Mouse (Mus musculus): ENCODE results near the gene Hdhd5. TPM values are rescaled to one million over a fixed set of nuclear protein-coding genes. Genes with fewer than 3 reads are reported as not detected.

The Hdhd5 gene
- polyA plus RNA-seq, 1 experiment from 2014 or later = 12.4 TPM

- Histone ChIP-seq H3K27ac (ENCODE audit: low read depth, low read length) (no peak overlapping the region), H3K4me2 (no peak overlapping the region), H3K27me3 (ENCODE audit: control insufficient read depth, insufficient read depth, low read length) (no peaks in the 10 kb centered on the region), H3K36me3 (ENCODE audit: control insufficient read depth, insufficient read depth, low read length) (no peaks in the 10 kb centered on the region; the same call in 1 of the 2 replicates), H3K9ac (ENCODE audit: low read length) (no peak overlapping the region), H3K4me3 (ENCODE audit: low read depth, low read length) (no peak overlapping the region), H3K4me1 (ENCODE audit: control insufficient read depth, insufficient read depth, low read length) (no peaks in the 10 kb centered on the region), H3K9me3 (ENCODE audit: control insufficient read depth, low read length) (no peaks in the 10 kb centered on the region)
- WGBS = 91% methylated on average over 6 of the region's 6 CpGs
- DNase-seq (ENCODE audit: low spot score, missing footprints) (no peak), ATAC-seq (ENCODE audit: low FRiP score) (no peak)
These were observed 14.2 kb downstream of the Hdhd5 start for GRCm38 (mm10) chr6:120516879-120517278.

GRCm38 (mm10) chr6:120516422-120516821 is 14.7 kb downstream of the Hdhd5 start:
- 95% methylated on average over 4 of the region's 4 CpGs for WGBS
- H3K36me3 ChIP-seq (ENCODE audit: control insufficient read depth, insufficient read depth, low read length) = no peaks in the 10 kb centered on the region; the same call in 1 of the 2 replicates

GRCm38 (mm10) chr6:120511212-120511611 is 19.9 kb downstream of the Hdhd5 start:
- 94% methylated on average over 6 of the region's 6 CpGs for WGBS
- Histone ChIP-seq H3K4me2 (no peak overlapping the region), H3K4me1 (ENCODE audit: control insufficient read depth, insufficient read depth, low read length) (no peaks in the 10 kb centered on the region), H3K4me3 (ENCODE audit: low read depth, low read length) (no peak overlapping the region), H3K9me3 (ENCODE audit: control insufficient read depth, low read length) (no peaks in the 10 kb centered on the region), H3K9ac (ENCODE audit: low read length) (no peak overlapping the region), H3K27ac (ENCODE audit: low read depth, low read length) (no peak overlapping the region), H3K27me3 (ENCODE audit: control insufficient read depth, insufficient read depth, low read length) (no peaks in the 10 kb centered on the region), H3K36me3 (ENCODE audit: control insufficient read depth, insufficient read depth, low read length) (no peaks in the 10 kb centered on the region)
- DNase-seq (ENCODE audit: low spot score, missing footprints) (no peak), ATAC-seq (ENCODE audit: low FRiP score) (no peak)

More at GRCm38 (mm10) chr6:120516422-120516821, 14.7 kb downstream of the Hdhd5 start:
- no peak for DNase-seq (ENCODE audit: low spot score, missing footprints)
- no peak for ATAC-seq (ENCODE audit: low FRiP score)
- no peak overlapping the region for H3K4me2 ChIP-seq
- no peaks in the 10 kb centered on the region for H3K27me3 ChIP-seq (ENCODE audit: control insufficient read depth, insufficient read depth, low read length)
- no peaks in the 10 kb centered on the region for H3K9me3 ChIP-seq (ENCODE audit: control insufficient read depth, low read length)
- H3K4me1 ChIP-seq (ENCODE audit: control insufficient read depth, insufficient read depth, low read length) = no peaks in the 10 kb centered on the region
- no peak overlapping the region for H3K9ac ChIP-seq (ENCODE audit: low read length)
- no peak overlapping the region for H3K27ac ChIP-seq (ENCODE audit: low read depth, low read length)
- H3K4me3 ChIP-seq (ENCODE audit: low read depth, low read length) = no peak overlapping the region

GRCm38 (mm10) chr6:120510425-120510824 is 20.7 kb downstream of the Hdhd5 start:
- Histone ChIP-seq H3K9me3 (ENCODE audit: control insufficient read depth, low read length) (no peaks in the 10 kb centered on the region), H3K4me2 (no peak overlapping the region), H3K9ac (ENCODE audit: low read length) (no peak overlapping the region), H3K4me3 (ENCODE audit: low read depth, low read length) (no peak overlapping the region), H3K36me3 (ENCODE audit: control insufficient read depth, insufficient read depth, low read length) (no peaks in the 10 kb centered on the region), H3K27ac (ENCODE audit: low read depth, low read length) (no peak overlapping the region), H3K27me3 (ENCODE audit: control insufficient read depth, insufficient read depth, low read length) (no peaks in the 10 kb centered on the region), H3K4me1 (ENCODE audit: control insufficient read depth, insufficient read depth, low read length) (no peaks in the 10 kb centered on the region)
- 86% methylated on average over 8 of the region's 8 CpGs for WGBS
- no peak for ATAC-seq (ENCODE audit: low FRiP score)
- peak; percentile 57 for DNase-seq (ENCODE audit: low spot score, missing footprints)

GRCm38 (mm10) chr6:120509975-120510374 is 21.1 kb downstream of the Hdhd5 start:
- no peak overlapping the region for H3K9ac ChIP-seq (ENCODE audit: low read length)
- H3K27ac ChIP-seq (ENCODE audit: low read depth, low read length) = no peak overlapping the region
- no peak for DNase-seq (ENCODE audit: low spot score, missing footprints)
- no peak overlapping the region for H3K4me2 ChIP-seq
- 87% methylated on average over 7 of the region's 7 CpGs for WGBS
- no peaks in the 10 kb centered on the region for H3K4me1 ChIP-seq (ENCODE audit: control insufficient read depth, insufficient read depth, low read length)
- no peaks in the 10 kb centered on the region for H3K27me3 ChIP-seq (ENCODE audit: control insufficient read depth, insufficient read depth, low read length)
- H3K9me3 ChIP-seq (ENCODE audit: control insufficient read depth, low read length) = no peaks in the 10 kb centered on the region
- no peak overlapping the region for H3K4me3 ChIP-seq (ENCODE audit: low read depth, low read length)
- ATAC-seq (ENCODE audit: low FRiP score) = no peak
- H3K36me3 ChIP-seq (ENCODE audit: control insufficient read depth, insufficient read depth, low read length) = no peaks in the 10 kb centered on the region

GRCm38 (mm10) chr6:120508645-120509044 is 22.5 kb downstream of the Hdhd5 start:
- Histone ChIP-seq H3K9me3 (ENCODE audit: control insufficient read depth, low read length) (no peaks in the 10 kb centered on the region), H3K36me3 (ENCODE audit: control insufficient read depth, insufficient read depth, low read length) (no peaks in the 10 kb centered on the region), H3K27me3 (ENCODE audit: control insufficient read depth, insufficient read depth, low read length) (no peaks in the 10 kb centered on the region), H3K4me3 (ENCODE audit: low read depth, low read length) (no peak overlapping the region), H3K27ac (ENCODE audit: low read depth, low read length) (no peak overlapping the region), H3K4me2 (no peak overlapping the region), H3K9ac (ENCODE audit: low read length) (no peak overlapping the region), H3K4me1 (ENCODE audit: control insufficient read depth, insufficient read depth, low read length) (no peaks in the 10 kb centered on the region)
- ATAC-seq (ENCODE audit: low FRiP score) (no peak), DNase-seq (ENCODE audit: low spot score, missing footprints) (no peak)
- 90% methylated on average over 4 of the region's 4 CpGs for WGBS

GRCm38 (mm10) chr6:120505531-120505930 is 25.6 kb downstream of the Hdhd5 start:
- WGBS = 87% methylated on average over 4 of the region's 4 CpGs

GRCm38 (mm10) chr6:120504051-120504450 is 27.1 kb downstream of the Hdhd5 start:
- Histone ChIP-seq H3K4me2 (no peak overlapping the region), H3K4me3 (ENCODE audit: low read depth, low read length) (no peak overlapping the region), H3K4me1 (ENCODE audit: control insufficient read depth, insufficient read depth, low read length) (no peaks in the 10 kb centered on the region), H3K36me3 (ENCODE audit: control insufficient read depth, insufficient read depth, low read length) (no peaks in the 10 kb centered on the region), H3K27ac (ENCODE audit: low read depth, low read length) (no peak overlapping the region), H3K9me3 (ENCODE audit: control insufficient read depth, low read length) (peaks cover 3% of the 10 kb centered on the region), H3K27me3 (ENCODE audit: control insufficient read depth, insufficient read depth, low read length) (no peaks in the 10 kb centered on the region), H3K9ac (ENCODE audit: low read length) (no peak overlapping the region)
- 74% methylated on average over 3 of the region's 3 CpGs for WGBS
- ATAC-seq (ENCODE audit: low FRiP score) = no peak
- DNase-seq (ENCODE audit: low spot score, missing footprints) = no peak

More at GRCm38 (mm10) chr6:120505531-120505930, 25.6 kb downstream of the Hdhd5 start:
- H3K4me1 ChIP-seq (ENCODE audit: control insufficient read depth, insufficient read depth, low read length) = no peaks in the 10 kb centered on the region
- H3K9me3 ChIP-seq (ENCODE audit: control insufficient read depth, low read length) = peaks cover 1% of the 10 kb centered on the region
- DNase-seq (ENCODE audit: low spot score, missing footprints) (peak; percentile 37), ATAC-seq (ENCODE audit: low FRiP score) (no peak)
- H3K27me3 ChIP-seq (ENCODE audit: control insufficient read depth, insufficient read depth, low read length) = no peaks in the 10 kb centered on the region
- H3K4me3 ChIP-seq (ENCODE audit: low read depth, low read length) = no peak overlapping the region
- H3K9ac ChIP-seq (ENCODE audit: low read length) = no peak overlapping the region
- no peaks in the 10 kb centered on the region for H3K36me3 ChIP-seq (ENCODE audit: control insufficient read depth, insufficient read depth, low read length)
- no peak overlapping the region for H3K4me2 ChIP-seq
- no peak overlapping the region for H3K27ac ChIP-seq (ENCODE audit: low read depth, low read length)

GRCm38 (mm10) chr6:120496544-120496943 is 34.6 kb downstream of the Hdhd5 start:
- H3K4me2 ChIP-seq = no peak overlapping the region
- ATAC-seq (ENCODE audit: low FRiP score) = no peak
- no peak overlapping the region for H3K4me3 ChIP-seq (ENCODE audit: low read depth, low read length)
- no peak overlapping the region for H3K27ac ChIP-seq (ENCODE audit: low read depth, low read length)
- no peak for DNase-seq (ENCODE audit: low spot score, missing footprints)
- 64% methylated on average over 3 of the region's 3 CpGs for WGBS
- peaks cover 14% of the 10 kb centered on the region for H3K4me1 ChIP-seq (ENCODE audit: control insufficient read depth, insufficient read depth, low read length)
- H3K9ac ChIP-seq (ENCODE audit: low read length) = no peak overlapping the region
- peaks cover 15% of the 10 kb centered on the region for H3K27me3 ChIP-seq (ENCODE audit: control insufficient read depth, insufficient read depth, low read length)
- peaks cover 3% of the 10 kb centered on the region for H3K9me3 ChIP-seq (ENCODE audit: control insufficient read depth, low read length)
- H3K36me3 ChIP-seq (ENCODE audit: control insufficient read depth, insufficient read depth, low read length) = no peaks in the 10 kb centered on the region

Measured in midbrain, embryonic 11.5 days (tissue).